ENCODE assay signal across 1 mouse cellular context in the genomic region with DNA sequence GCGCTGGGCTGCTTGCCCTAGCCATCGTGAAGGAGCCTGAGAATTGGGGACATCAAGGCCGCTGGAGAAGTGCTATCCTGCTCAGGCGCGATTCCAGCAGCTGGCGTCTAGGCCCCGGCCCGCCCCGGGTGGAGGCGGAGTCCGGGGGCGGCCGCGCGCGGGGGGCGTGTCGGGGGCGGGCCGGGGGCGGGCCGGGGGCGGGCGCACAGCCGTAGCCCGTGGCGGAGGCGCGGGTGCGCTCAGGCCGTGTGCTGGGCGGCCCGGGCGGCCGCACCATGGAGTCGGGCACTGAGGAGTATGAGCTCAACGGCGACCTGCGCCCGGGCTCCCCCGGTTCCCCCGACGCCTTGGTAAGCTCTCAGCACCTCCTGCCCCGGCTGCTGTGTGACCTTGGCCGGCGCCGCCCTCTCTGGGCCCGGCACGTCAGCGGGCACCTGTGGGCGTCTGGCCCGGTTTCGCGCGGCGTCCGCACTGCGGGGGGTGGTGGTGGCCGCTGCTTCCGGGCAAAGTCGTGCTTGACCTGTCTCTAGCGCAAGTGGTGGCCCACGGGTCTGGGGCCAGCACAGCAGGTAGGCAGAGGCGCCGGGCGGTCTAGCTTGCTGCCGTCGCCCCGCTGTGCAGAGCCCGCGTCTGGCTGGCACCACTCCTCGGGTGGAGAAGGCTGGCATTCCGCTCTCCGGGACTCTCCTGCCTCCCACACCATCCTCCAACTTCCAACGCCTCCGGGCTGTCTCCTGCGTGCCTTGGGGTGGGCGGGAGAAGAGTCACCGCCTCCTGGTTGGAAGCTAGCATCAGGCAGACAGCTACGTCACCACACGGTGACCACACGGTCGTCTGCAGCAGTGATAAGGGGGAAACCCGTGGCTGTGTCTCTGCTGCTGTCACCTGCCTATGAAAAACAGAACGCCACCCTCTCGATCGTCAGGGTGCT.
TF ChIP-seq lines count a peak whose summit lies in the region.

A gene (plus strand): TSS at position 198 of the 931 bp plus-strand sequence.

TF ChIP-seq in MEL, 35 proteins besides CTCF, POLR2A, EP300 and RAD21 (continued from another document):
- peak; percentile 92 for TF ChIP-seq BHLHE40 (IDR thresholded peaks at IDR 0.05; ENCODE audit: borderline replicate concordance, low read depth, low read length)
- no peak for TF ChIP-seq MAFK (IDR thresholded peaks at IDR 0.05; ENCODE audit: borderline replicate concordance, low read depth, low read length)
- 0 out of 2 replicates have a peak, but pooled peaks have one; percentile 37 for TF ChIP-seq TBP (IDR thresholded peaks at IDR 0.05; ENCODE audit: low read depth, low read length)
- no peak for TF ChIP-seq RCOR1 (IDR thresholded peaks at IDR 0.05; ENCODE audit: low read depth, low read length)
- TF ChIP-seq USF2 (IDR thresholded peaks at IDR 0.05; ENCODE audit: borderline replicate concordance in 1 of 2, insufficient read depth in 1 of 2, low read depth in 1 of 2, low read length in 2 of 2), result no peak
- peak; percentile 59; the same call in 1 of the 2 replicates for TF ChIP-seq HCFC1 (IDR thresholded peaks at IDR 0.05; ENCODE audit: low read depth, low read length)
- TF ChIP-seq ELF1 (IDR thresholded peaks at IDR 0.05; ENCODE audit: low read depth, low read length), result no peak
- 0 out of 2 replicates have a peak, but pooled peaks have one; percentile 10 for TF ChIP-seq MEF2A (IDR thresholded peaks at IDR 0.05; ENCODE audit: extremely low read depth, insufficient replicate concordance, low read depth, low read length, poor library complexity, severe bottlenecking)
- no peak for TF ChIP-seq MYC (IDR thresholded peaks at IDR 0.05; ENCODE audit: low read depth, low read length)
- TF ChIP-seq TCF12 (IDR thresholded peaks at IDR 0.05; ENCODE audit: low read depth, low read length), result peak; percentile 72
- no peak for TF ChIP-seq ZNF384 (IDR thresholded peaks at IDR 0.05; ENCODE audit: low read depth, low read length)
